Mouse (Mus musculus) cerebellum, postnatal 36 days (tissue): ENCODE results near the gene C2cd5.
"Not testable (repeated sequence)": the region's sequence is repeated elsewhere in the genome, so short reads cannot be mapped to it uniquely, and the experiment has no call there.

ENCODE experiments used
- DNase-seq, 2 experiments: peaks; one replicate each; pipeline ENCODE4 v3.0.0; 2021 to 2022; ENCODE audit warnings: mixed read lengths in 2 of 2

The C2cd5 gene

DNA sequence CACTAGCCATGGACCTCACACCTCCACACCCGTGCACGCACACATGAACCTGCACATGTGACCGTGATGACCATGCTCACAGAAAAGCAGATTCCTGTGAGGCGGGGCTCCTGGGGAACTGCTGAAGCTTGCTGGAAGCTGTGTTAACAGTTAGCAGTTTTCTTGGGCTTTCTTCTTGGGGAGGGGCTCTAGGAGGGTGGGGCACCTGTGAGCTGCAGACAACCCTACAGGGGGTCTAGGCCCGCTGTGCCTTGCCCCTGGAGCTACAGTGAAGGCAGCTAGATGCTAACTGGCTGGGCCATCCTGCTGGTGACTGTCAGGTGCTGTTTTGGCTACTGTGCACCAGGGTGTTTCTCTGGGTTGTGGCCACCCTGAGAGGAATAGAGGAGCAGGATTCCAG, 91.1 kb downstream of the C2cd5 start:
- no peak for DNase-seq

DNA sequence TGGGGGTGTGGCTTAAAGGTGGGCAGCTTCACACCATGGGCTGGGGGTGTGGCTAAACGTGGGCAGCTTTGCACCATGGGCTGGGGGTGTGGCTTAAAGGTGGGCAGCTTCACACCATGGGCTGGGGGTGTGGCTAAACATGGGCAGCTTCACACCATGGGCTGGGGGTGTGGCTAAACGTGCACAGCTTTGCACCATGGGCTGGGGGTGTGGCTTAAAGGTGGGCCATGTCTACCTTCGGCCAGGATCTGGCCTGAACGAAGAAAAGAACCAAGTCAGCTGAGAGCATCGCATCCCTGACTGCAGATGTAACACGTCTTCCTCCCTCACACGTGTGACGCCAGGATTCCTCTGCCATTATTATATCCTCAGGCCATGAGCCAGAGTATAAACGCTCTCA, 94.7 kb downstream of the C2cd5 start:
- not testable (repeated sequence) for DNase-seq

DNA sequence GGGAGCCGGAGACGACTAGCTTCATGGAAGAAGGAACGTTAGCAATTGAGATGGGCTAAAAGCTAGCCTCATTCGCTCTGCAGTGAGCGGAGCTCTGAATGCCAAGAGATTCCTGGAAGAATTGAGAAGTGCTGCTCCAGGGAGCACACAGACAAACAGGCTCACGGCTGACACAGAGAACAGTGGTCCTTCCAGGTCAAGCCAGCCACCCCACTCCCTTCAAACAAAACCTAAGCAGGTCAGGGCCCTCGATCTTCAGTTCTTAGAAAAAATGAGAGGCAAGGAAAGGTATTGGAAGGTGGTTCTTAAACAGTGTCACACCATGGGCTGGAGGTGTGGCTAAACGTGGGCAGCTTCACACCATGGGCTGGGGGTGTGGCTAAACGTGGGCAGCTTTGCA, 95.1 kb downstream of the C2cd5 start:
- no peak for DNase-seq

DNA sequence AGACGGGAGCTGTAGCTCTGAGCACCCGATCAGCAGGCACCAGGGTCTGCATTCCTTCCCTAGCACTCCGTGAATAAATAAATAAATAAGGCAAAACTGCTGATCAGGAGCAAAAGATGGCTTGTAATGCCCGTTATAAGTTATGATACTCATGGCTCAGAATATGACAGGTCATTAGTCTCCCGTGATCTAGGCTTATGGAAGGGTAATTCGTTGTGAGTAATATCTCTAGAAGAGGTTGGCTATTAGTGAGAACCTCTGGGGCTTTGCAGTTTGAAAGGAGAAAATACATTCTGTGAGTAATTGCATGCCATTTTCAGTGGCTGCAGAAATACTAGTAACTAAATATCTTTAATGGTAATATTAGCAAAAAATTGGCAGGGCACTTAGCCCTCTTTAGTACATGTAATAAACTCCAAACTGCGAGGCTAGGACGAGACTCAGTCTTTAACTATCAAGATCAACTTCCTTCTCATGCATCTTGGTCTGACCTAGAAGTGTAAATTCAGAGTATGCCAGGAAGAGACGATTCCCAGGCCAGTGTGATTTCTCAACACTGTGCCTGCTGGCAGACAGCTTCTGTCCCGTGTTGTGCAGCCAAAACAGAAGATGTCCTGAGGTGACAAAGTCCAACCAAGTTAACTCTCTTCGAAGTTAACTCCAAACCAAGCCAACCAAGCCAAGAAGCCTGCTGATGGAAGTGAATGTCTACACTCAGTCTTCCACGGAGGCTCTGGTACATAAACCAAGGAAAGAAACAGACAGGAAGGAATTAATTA, 101.5 kb downstream of the C2cd5 start:
- no peak for DNase-seq

DNA sequence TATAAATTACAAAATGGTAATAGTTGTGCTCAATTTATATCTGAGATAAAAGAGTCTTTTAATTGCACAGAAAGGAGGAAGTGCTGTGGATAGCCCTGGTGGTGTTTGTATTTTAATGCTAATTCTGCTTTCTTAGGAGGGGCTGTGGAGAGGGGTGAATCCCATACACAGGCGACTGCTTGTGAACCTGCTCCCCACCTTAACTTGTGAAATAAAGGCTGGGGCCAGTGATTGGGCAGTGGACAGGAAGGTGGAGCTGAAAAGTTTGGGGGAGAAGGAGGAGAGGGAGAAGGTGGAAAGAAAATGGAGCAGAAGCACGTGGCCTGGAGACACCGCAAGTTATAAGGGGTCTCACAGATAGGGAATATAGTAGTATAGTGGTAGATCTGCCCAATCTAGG, 103.1 kb downstream of the C2cd5 start:
- no peak for DNase-seq

DNA sequence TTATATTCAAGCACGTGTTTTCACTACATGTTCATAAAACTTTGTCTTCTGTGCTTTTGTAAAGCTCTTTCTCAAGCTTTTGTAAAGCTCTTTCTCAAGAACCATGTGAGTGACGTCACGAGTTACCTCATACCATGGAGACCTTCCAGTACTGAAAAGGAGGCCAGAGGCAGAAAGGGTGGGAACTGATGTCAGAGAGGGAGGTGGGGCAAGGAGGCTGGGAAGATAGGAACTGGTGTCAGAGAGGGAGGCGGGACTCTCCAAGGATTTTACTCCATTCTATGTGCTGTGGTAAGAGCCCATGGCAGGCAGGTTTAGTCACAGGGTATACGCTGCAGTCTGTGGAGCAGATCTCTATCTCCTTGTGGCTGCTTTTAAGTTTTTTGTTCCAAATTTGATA, 104.4 kb downstream of the C2cd5 start:
- no peak for DNase-seq

DNA sequence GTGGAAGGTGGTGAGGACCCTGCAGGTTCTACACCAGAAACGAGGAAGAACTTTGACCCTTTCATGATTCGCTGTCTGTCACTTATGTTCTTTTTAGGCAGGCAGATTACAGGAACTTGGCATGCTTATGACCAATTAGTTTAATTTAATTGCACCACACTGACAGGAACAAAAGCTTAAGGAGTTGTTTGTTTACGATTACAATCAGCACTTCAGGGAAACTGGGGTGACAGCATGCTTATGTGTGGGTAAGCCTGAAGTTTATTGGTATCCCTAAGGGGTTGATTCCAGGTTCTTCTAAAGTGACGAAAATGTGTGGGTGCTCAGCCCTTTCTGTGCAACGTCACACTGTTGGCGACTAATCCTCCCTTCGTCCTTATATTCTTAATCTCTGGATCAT, 105.1 kb downstream of the C2cd5 start:
- DNase-seq: no peak

DNA sequence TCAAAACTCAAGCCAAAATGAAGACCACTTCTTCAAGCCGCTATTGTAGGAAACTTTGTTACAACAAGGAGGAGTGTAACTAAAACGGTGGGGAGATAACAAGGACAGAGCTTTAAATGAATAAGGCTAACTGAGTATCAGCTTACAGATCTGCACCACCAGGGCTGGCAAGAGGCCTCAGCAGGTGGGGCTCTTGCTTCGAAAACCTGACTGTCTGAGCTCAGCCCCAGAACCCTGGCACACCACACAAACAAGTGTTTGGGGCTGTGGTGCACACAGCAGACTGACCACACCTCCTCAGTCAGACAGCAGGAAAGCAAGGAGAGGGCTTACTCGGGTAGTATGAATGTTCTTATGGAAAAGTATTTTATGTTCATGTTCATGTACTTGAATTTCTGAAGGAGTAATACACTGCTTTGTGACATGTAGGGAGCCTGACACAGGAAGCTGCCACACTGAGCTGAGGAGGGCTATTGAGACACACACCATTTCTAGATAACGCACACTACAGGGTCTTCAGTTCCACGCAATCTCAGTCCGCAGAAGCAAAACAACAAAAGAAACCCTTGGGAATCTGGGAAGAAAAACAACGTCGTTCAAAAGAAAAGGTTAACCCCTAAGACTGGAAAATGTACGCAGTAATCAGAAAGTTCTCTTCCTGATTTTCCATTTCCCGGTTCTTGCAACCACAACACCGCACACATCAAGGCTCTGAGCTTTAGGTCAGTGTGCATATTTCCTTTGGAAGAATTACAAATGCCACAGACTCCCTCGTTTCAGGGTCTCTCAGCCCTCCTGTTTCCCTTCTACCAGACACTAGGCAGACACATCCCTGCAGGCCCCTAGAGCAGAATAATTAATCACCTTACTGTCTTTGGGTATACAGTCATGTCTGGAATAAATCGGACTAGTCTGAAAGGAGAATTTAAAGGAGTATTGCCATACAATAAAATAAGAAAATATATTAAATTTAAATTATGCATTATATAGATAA, 105.9 kb downstream of the C2cd5 start:
- DNase-seq: no peak

DNA sequence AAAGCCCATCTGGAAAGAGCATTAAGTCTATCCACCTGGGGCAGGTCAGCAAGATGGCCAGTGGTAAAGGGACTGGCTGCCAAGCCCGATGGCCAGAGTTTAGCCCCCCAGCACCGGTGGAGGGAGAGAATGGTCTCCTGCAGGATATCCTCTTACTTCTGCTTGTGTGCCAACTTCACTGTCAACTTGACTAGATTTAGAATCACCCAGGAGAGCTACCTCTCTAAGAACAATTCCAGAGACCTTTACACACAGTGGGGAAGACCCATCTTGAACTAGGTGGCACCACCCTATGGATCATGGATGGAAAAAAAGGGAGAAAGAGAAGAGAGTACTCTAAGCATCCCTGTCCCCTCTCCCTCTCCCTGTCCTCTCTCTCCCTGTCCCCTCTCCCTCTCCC, 107.0 kb downstream of the C2cd5 start:
- no peak for DNase-seq

DNA sequence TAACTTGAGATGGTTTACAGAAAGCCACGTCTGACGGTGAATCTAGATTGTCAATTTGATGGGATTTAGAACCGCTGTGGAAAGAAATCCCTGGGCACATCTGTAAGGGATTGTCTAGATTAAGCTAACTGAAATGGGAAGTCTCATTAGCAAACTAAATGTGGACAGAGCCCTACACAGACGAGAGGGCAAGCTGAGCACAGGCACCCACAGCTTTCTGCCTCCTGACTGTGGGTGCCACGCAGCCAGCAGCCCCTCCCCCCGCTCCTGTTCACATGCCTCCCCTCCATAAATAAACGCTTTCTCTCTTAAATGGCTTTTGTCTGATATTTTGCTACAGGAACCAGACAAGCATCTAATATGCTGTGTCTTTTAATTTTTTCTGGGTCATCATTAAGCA, 107.8 kb downstream of the C2cd5 start:
- no peak for DNase-seq

DNA sequence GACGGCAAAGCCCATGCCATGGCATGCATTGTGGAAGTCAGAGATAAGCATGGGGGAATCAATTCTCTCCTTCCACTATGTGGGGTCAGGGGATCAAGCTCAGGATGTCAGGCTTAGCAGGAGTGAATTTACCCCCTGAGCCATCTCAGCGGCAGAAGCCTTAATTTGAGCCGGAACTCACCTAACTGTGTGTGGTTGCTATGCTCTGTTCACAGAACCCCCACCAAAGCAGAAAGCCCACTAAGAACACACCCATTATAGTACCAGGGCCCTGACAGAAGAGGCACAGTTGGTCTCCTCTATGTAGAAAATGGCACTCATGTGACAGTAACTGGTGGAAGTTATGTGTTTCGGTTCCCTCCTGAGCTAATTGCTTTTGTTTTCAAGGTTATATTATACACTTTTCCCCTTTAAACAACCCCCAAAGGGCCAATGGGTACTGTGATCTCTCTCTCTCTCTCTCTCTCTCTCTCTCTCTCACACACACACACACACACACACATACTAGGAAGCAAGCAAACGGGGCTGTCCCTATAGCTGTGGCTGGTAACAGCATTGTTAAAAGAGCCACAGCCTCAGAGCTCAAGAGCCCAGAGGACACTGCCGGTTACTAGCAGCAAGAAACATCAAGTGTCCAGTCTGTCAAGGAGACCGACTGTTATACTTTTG, 108.4 kb downstream of the C2cd5 start:
- no peak for DNase-seq

DNA sequence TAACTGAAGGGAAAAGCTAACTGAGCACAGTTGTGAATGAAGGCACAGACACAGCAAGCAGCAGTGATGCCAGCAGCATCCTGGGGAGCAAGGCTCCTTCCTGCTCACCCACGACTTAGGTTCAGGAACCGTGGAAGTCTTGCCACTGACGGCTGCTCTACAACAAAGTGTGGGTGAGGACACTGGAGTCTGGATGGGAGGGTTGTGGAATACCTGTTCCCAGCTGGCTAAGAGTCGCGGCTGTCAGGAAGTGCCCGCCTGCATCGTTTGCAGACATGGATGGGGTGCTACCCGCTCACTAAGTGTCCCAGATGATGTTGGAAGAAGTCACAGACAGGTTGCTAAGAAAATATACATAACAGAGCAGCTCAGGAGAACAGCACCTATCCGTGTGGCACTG, 109.4 kb downstream of the C2cd5 start:
- no peak for DNase-seq

DNA sequence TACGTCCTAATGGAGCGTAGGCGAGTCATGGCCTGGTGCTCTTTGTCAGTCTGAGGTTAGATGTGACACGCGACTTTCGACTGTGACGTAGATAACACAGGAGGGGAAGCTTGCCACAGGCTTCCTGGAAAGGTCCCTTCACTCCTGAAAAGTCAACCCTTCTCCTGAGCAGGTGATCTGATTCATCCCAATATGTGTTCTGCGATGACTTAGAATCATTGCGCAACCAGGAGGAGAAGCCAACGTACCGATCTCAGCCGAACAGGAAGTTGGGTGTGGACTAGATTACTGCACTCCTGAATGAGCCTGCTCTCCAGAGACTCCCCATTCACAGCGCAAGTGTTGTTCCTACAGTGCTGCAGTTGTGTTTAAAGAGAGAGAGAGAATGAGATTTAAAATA, 110.4 kb downstream of the C2cd5 start:
- DNase-seq: no peak

DNA sequence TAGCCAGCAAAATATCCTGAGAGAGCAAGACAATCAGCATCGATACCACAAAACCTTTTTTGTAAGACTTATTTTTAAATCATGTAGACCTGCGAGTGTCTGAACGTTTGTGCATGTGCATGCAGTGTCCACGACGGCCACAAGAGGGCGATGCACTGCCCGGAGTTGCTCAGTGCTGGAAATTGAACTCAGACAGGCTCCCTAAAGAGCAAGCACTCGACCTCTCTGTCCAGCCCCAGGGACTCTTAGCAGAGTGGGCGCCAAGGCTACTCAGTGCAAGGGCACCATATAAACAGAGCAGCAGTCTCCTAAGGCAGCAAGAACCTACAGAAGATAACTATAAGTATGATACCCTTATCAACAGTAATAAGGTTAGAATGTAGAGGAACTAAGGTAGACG, 111.2 kb downstream of the C2cd5 start:
- peak; percentile 59 to 71 for DNase-seq

DNA sequence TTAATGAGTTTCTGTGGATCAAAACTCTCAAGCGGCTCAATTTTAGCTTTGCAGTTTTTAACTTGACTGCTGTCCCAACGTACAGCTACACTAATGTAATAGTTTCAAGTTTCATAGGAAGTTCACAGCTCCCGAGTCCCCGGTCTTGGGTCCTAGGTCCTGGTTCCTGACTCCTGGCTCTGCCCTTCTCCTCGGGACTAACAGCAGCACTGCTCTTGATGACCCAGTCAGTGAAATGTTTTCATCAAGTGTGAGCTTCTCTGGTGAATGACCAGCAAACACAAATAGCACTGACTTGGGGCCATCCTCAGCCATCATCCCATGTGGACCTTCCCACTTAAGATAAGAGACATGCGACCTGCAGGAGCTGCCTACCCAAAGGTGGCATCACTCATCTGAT, 111.7 kb downstream of the C2cd5 start:
- DNase-seq: no peak

DNA sequence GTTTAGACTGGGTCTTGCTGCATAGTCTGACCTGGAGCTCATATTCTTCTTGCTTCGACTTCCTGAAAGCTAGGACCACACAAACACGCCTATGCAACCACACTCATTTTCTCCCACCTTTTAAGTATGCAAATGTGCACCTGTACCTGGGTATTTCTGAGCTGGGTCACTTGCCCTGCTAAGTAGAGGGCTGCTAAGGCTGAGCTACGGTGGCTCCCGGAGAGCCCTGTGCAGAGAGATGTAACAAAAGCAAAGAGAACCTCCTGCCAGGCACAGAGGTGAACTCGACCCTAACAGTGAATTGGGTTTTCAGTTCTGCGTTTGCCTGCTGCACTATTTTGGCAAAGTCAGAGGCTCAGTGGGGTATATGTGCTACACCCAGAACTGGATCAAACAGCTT, 112.3 kb downstream of the C2cd5 start:
- DNase-seq: no peak

DNA sequence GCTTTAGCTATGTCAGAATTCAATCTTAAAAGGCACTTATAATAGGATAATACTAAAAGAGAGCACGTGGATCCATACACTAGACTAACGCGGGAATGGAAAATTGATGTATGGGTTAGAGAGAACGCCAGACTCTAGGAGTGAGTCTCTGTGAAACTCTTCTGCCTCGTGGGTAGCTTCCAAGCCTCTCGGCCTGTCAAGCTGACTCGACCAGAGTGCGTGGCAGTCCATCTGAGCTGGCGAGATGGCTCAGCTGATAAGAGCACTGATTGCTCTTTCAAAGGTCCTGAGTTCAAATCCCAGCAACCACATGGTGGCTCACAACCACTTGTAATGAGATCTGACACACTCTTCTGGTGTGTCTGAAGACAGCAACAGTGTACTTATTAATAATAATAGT, 113.2 kb downstream of the C2cd5 start:
- not testable (repeated sequence) for DNase-seq

DNA sequence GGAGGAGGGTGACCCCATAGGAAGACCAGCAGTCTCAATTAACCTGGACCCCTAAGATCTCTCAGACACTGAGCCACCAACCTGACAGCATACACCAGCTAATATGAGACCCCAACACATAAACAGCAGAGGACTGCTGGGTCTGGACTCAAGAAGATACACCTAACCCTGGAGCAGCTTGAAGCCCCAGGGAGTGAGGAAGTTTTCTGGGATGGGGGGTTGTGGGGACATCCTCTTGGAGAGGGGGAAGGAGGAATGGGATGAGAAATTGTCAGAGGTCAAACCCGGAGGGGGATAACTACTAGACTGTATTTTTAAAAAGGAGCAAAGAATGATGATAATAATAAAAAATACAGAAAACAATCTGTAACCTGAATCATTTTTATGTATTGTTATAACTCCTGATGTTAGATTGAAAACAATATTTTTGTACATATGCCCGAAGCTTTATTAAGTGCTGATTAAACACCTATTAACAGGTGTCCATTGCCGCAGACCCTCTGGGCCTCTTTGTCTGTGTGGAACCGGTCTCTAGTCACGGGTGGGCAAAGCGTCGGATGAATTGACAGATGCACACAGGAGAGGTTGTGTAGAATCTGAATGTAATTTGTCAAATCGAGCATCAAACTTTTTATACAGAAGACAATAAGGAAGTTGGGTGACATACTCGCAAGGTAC, 114.2 kb downstream of the C2cd5 start:
- DNase-seq: not testable (repeated sequence)

DNA sequence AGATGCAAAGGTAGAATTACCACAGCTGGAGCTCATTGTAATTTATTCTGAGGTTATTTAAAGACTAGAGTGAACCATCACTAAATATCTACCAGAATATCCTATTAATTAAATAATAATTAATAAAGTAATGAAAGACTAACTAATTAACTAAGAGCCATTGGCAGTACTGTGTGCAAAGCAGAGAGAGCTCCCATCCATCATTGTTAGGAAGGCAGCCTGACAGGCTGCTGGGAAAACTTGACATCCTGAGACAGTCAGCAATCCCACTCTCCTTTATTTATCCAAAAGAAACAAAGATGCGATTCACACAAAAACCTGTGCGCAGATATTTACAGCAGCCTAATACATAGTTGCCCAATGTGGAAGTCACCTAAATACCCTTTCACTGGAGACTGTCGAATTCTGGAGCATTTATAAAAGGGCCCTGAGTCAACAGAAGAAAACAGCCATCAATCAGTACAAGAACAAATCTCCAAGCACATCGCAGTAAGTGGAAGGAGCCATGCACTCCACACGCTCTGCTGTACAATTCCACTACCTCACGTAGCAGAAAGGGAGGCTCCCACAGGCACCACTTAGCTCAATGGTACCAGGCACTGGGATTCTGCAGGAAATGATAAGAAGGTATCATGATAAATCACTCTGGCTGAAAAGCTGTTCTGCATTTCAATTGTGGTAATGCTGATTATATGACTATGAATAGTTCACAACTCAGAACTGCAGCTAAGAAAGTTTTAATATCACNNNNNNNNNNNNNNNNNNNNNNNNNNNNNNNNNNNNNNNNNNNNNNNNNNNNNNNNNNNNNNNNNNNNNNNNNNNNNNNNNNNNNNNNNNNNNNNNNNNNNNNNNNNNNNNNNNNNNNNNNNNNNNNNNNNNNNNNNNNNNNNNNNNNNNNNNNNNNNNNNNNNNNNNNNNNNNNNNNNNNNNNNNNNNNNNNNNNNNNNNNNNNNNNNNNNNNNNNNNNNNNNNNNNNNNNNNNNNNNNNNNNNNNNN, 120.0 kb downstream of the C2cd5 start:
- no peak for DNase-seq

DNA sequence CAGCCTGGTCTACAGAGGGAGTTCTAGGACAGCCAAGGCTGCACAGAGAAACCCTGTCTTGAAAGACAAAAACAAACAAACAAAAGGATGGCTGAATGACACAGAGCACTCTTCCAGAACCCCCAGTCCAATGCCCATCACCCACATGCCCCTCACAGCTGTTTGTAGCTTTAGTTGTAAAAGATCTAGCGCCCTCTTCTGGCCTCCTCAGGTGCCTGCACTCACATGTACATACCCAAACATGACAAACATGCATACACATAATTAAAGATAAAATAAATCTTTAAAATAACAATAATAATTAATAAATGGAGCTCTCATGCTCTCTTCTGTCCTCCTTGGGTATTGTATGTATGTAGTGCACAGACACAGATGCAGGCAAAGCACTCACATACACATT, 122.7 kb downstream of the C2cd5 start:
- no peak for DNase-seq

DNA sequence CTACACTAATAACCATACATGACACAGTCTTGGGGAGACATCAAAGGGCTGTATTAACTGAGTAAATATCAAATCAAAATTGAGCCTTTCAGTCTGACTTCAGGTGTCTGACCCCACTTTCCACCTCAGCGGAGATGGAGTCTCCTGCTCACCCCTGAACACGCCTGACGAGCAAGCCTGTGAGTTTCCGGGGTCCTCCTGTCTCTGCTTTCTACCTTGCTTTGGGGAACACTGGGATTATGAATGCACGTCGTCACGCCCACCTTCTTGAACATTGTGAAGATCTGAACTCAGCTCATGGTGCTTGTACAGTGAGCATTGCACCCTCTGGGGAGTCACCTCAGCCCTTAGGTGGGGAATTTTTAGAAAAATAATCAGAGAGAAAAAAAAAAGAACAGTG, 126.7 kb downstream of the C2cd5 start:
- no peak for DNase-seq

DNA sequence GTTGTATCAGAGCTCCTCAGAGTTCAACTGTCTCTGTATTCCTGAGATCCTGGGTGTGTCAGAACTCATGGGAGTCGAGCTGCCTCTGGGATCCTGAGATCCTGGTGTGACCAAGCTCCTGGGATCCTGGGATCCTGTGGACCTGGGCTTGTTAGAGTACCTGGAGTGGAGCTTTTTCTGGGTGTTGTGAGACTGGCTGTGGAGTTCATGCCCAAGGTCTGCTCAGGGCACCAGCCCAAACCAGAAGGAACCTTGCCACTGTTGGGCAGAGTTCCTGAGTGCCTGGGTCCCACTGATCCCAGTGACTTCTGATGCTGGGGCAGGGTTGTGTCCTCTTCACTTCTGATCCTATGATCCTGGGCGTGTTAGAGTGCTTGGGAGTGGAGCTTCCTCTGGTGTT, 127.7 kb downstream of the C2cd5 start:
- no peak for DNase-seq
